Mouse (Mus musculus): ENCODE data around the gene Myo1f.
A peak's percentile ranks its signal among the peaks of the same experiment; 100 is the strongest.
"Not testable (repeated sequence)": the region's sequence is repeated elsewhere in the genome, so short reads cannot be mapped to it uniquely, and the experiment has no call there.

Gene Myo1f

DNA sequence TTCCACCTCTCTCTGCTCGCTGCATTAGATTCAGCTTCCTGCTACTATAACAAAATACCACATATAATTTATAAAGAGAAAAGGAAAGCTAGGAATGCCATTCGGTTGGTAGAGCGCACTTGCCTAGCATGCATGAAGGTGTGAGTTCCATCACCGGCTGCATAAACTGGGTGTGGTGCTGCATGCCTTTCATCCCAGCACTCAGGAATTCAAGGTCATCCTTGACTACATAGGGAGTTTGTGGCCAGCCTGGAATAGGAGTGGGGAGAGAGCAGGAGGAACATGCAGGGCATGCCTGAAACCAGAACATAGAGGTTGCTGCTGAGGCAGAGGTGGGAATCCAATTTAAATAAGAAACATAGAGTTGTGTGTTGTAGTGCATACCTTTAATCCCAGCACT lies 28.6 kb downstream of the Myo1f start:
- DNase-seq (ENCODE audit: low read depth, low spot score) = no peak

DNA sequence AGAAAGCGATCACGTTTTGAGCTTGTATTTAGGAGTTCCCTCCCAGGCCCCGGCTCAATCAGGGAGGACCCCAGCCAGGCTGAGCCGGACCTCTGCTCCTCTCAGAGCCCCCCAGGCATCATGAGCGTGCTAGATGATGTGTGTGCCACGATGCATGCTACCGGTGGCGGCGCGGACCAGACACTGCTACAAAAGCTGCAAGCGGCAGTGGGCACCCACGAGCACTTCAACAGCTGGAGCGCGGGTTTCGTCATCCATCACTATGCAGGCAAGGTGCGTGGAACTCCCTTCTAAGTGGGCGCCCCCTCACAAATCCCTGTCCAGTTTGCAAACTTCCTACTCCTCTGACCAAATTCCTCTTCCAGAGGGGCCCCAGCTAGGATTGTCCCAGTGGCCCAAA lies 30.5 kb downstream of the Myo1f start:
- no peak for DNase-seq (ENCODE audit: low read depth, low spot score)

DNA sequence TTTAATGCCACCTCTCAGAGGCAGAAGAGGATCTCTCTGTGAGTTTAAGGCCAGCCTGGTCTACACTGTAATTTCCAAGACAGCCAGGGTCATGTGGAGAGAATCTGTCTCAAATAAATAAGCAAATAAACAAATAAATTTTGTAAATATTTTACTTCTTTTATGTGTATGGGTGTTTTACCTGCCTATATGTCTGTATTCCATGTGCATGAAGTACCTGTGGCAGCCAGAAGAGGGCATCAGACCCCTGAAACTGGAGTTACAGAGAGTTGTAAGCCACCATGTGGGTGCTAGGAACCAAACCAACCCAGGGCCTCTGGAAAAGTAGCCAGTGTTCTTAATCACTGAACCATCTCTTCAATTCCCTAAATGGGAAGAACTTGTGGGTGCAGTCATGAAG lies 41.8 kb downstream of the Myo1f start:
- DNase-seq (ENCODE audit: low read depth, low spot score) = no peak

DNA sequence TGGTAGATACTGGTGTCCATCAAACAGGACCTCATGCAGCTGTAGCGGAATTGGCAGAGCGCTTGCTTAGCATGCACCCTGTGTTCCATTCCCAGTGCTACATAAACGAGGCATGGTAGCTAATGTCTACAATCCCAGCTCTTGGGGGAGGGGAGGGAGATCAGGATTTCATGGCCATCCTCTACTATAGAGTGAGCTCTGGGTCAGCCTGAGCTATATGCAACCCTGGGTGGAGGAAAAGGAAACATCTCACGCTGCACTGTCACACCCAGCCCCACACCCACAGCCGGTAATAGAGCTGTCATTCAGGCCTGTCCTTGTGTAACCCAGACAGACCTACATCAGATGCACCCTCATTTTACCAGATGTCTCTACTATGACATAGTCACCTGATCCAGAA lies 43.0 kb downstream of the Myo1f start:
- DNase-seq (ENCODE audit: low read depth, low spot score) = no peak

DNA sequence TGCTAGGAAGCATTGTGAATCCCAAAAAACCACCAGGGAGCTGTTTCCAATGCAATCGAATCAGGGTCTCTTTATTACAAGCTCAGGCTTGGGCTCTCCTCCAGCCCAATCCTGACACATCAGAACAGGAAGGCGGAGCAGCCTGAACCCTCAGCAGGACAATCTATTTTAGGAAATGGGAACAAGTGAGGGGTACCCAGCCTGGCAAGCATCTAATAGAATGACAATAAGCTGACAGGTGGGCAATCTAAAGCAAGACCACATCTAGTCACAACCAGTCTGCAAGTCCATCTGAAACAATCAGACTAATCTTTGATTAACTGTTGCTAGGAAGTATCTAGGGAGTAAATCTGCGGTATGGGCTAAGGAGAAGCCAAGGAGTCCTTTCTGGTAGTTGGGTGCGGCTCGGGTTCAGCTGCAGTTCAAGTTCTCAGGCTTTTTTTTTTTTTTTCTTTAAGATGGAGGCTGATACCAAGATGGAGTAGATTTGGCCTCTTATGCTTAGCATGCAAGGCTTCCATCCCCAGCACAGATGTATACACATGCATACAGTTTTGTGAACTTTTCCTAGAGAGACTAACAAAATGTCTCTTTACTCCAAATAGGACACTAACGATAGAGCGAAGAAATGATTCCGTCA lies 44.4 kb downstream of the Myo1f start:
- DNase-seq (ENCODE audit: low read depth, low spot score) = no peak

DNA sequence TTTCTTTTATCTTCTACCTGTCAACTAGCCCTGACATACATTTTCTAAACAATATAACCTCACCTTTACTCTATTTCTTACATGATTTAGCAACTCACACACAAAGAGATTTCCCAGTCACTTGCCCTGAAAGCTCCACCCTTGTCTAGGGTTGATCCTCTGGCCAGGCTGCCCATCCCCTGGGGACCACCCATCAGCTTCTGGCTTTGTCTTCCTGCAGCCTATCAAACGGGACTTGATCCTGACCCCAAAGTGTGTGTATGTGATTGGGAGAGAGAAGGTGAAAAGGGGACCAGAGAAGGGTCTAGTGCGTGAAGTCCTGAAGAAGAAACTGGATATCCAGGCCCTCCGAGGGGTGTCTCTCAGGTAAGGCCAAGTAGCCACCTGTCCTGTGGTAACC lies 45.3 kb downstream of the Myo1f start:
- no peak for DNase-seq (ENCODE audit: low read depth, low spot score)

DNA sequence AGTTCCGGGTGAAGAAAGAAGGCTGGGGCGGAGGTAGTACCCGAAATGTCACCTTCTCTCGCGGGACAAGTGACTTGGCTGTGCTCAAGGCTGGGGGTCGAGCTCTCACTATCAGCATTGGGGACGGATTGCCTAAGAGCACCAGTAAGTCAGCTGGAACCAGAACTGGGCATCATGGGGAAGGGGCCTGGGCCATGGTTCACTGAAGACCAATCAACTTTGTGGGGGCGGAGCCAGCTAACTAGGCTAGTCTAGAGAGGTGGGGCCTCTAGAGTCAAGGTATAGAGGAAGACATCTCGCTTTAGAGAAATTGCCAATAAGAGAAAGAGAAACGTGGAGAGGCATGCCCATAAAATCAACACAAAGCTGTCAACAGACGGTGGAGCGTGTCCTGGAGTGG lies 46.4 kb downstream of the Myo1f start:
- DNase-seq (ENCODE audit: low read depth, low spot score) = no peak

DNA sequence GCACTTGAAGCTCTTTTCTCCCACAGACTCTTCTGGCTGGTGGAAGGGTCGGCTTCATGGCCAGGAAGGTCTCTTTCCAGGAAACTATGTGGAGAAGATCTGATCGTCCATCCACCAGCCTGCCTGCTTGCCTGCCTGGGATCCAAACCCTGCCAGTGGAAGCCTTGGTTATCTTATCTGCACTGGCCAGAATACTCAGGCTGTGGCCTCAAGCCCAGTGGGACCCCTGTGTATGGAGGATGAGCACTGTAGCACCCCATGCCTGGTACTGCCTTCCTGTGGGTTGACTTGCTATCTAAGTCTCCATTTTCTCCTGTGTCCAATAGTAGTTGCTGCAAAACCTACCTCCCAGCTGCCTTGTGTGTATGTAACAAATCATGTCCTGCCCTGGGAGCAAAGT lies 51.8 kb downstream of the Myo1f start:
- DNase-seq (ENCODE audit: low read depth, low spot score) = no peak

DNA sequence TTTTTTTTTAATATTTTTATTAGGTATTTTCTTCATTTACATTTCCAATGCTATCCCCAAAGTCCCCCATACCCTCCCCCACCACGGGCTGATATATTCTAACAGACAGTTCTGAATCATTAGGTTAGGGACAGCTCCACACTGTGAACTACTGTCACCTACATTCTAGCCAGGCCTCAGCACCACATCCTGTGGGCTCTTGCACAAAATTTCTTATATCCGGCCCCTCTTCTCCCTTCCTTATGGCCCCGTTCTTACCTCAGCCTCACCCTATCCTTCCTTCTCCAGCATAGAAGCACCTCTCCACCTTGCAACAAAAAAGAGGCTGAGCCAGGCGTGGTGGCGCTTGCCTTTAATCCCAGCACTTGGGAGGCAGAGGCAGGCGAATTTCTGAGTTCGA lies 55.0 kb downstream of the Myo1f start:
- no peak for DNase-seq (ENCODE audit: low read depth, low spot score)

DNA sequence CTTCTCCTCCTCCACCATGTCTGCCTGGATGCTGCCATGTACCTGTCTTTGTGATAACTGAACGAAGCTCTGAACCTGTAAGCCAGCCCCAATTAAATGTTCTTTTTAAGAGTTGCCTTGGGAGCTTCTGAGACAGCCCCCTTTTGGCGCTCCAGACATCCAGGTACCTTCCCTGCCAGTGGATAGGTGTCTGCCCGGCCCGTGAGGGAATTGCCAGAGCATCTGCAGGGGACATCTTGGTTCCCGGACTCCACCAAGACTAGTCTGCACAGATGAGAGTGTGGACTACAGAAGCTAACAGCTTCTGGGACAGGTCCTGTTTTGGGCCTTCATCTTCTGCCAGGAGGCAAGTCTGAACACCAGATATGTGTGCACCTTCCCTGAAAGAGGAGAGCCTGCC lies 58.2 kb downstream of the Myo1f start:
- DNase-seq (ENCODE audit: low read depth, low spot score) = not testable (repeated sequence)

DNA sequence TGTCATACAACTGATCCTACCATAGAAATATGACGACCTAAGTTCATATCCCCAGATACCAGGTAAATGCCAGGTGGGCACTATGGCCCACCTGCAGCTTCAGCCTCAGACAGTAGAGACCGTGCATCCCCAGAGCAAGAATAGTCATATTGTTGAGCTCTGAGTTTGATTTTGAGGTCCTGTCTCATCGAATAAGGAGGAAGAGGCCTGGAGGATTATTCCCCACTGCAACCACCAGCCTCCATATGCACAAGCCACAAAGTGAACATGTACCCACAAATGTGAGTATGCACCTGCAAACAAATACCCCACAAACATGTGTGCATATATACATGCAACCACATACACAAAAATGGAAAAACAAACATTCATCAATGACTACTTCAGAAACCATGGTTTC lies 71.8 kb downstream of the Myo1f start:
- no peak for DNase-seq (ENCODE audit: low read depth, low spot score)

DNA sequence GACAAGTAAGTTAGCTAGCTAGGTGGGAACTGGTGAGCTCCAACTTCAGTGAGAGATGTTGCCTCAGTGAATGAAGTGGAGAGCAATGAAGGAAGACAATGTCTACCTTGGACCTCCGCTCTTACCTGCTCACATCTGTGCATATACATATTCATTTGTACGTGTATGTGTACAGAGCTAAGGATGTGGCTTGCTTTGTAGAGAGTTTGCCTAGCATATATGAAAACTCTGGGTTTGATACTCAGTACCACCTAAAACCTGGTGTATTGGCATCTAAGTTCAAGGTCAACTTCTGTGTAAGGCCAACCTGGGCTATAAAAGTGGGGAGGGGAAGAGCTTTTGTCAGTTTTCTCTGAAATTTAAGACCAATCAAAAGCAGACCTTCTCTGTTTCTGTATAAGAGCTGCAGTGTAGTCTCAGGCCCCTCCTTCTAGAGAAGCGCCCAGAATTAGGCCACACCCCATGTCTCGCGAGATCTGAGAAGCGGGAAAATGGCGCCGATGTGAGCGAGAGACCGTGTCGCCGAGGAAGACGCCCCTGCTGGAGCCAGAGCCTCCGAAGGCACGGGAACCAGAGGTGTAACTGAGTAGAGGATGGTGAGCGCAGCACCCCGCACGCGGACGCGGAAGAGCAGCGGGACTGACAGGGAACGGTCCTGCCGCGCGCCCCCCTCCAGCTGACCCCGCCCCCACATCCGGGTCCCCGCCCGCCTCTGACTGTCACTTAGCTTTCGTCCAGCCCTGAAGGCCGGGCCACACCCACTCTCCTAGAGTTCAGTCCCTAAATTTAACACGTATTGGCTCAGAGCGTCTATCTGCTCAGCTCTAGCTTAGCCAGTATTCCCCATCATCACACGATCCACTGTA lies 73.3 kb downstream of the Myo1f start, which contains the start of gene Zfp414:
Zfp414 (plus strand) TSS at position 470 of the 866 bp plus-strand sequence.
- DNase-seq (ENCODE audit: low read depth, low spot score) = peak; percentile 89

DNA sequence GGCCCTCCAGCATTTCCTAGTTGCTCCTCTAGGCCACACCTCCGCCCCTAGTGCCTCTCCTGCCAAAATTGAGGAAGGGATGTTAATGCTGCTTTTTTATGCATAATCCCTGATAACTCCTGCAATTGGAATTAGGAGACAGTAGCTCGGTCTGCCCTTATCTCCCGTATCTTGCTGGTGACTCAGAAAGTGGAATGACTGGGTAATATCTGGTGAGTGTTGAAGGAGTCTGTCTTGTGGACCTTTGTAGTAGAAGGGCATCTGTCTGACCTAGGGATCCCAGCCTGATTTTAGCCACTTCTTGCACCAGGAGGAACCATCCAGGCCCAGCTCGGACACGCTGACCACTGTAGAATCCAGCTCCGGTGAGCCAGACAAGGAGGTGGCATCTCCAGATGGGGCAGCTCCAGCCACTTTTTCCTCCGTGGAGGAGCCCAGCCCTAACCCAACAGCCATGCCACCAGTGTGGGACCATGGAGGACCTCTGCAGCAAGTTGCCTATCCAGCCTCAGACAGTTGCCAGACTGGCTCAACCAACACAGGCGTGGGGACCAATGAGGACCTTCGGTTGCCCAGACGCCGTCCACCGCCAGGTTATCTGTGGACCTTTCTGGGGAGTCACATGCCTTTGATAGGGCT lies 74.1 kb downstream of the Myo1f start:
- no peak for DNase-seq (ENCODE audit: low read depth, low spot score)

DNA sequence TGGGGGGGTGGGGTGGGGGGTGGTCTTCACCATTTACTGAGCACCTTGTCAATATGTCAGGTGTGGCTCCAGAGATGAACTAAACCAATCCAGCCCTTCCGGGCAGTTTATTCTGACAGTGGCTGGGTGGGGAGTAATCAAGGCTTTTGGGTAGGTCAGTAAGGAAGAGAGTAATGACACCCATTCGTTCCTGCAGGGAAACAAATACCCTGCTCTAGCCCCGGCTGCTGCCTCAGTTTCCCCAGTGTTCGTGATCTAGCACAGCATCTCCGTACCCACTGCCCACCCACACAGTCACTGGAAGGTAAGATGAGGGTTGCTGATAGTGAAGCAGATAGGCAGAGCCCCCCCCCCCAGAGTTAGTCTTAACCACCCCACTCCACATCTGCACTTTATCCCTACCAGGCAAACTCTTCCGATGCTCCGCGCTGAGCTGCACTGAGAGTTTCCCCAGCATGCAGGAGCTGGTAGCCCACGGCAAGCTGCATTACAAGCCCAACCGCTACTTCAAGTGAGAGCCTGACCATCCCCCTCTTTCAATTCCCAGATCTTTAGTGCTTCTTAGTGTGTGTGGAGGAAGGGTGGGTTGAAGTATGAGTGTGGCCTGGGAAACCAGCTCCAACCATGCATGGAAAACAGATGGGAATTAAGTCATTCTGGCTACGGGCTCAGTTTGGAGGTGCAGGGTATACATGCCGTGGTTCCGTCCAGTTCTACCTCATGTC lies 74.8 kb downstream of the Myo1f start:
- DNase-seq (ENCODE audit: low read depth, low spot score) = no peak

DNA sequence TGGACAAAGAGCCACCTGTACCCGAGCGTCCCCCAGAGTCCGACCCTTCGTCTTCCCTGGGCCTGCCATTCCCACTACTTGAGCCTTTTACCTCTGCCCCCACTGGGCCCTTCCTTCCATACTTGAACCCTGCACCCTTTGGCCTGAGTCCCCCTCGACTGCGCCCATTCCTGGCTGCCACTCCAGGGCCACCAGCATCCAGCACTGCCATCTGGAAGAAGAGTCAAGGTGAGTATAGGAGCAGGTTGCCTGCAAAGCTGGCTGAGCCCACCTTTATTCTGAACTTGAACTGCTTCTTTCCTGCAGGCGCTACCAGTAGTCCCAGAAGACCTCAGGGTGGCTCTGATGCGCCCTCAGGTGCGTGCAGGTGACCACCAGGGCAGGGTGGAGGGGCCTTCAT lies 75.7 kb downstream of the Myo1f start:
- DNase-seq (ENCODE audit: low read depth, low spot score) = no peak

DNA sequence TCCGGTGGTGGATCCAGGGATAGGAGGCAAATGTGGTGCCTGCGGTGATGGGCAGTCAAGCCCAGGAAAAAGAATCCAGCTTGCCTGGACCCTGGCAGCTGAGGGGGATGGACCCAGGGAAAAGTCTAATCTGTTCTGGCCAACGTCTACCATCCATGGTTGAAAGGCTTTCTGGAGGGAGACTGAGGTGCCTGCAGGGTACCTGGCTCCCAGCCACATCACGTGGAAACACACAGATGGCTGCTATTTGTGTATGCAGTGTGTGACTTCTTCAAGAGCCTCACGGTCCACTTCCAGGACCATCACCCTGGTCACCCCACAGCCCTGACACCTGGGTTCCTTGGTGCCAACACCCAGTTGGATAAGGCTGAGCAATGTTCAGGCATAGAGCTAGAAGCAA lies 76.3 kb downstream of the Myo1f start:
- DNase-seq (ENCODE audit: low read depth, low spot score) = no peak

DNA sequence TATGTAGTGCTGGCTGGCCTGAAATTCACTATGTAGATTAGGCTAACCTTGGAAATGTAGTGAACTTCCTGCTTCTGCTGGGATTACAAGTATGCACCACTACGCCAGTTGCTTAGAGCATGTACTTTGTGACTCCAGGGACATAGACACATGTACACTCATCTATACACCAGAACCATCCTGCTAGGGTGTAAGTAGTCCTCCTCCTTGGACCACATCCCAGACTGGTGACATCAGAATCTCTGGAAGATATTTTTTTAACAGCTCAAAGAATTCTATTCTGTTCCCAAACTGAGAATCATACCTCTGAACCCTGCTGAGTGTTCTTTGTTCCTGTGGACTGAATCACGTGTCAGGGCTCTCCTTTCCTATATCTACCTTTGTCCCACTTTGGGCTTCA lies 81.5 kb downstream of the Myo1f start:
- no peak for DNase-seq (ENCODE audit: low read depth, low spot score)

DNA sequence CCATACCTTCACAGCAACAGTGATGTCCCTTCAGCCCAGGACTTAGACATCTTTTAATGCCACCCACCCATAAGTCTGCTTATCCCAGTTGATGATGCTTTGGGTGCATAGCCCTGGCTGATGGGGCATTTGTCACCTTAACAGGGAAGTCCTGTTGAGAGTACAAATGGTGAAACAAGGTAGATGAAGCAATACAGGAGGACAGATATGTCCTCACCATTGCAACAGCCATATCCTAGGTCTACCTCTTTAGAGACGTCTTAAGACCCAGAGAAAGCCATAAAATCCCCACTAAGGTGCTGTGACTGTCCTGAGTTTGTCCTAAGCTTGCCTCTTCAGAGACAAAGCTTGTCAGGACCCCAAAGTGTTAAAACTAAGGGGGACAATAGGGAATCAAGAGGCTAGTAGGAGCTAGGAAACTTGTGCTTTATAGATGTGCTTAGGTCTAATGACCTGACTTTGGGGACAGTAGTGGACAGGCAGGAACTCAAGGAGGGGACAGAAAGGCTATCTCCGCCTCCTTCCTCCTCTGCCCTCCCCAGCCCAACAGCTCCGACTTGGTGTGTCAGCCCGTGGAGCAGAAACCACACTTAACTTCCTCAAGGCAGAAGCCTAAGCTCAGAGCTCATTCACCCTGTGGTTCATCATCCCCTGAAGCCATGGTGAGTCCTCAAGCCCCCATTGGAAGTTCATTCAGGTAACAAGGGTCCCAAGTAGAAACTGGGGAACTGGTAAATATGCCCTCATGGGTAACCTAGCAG lies 82.2 kb downstream of the Myo1f start, which contains the start of gene Pram1:
Pram1 (plus strand) TSS at position 541 of the 761 bp plus-strand sequence.
- no peak for DNase-seq (ENCODE audit: low read depth, low spot score)

DNA sequence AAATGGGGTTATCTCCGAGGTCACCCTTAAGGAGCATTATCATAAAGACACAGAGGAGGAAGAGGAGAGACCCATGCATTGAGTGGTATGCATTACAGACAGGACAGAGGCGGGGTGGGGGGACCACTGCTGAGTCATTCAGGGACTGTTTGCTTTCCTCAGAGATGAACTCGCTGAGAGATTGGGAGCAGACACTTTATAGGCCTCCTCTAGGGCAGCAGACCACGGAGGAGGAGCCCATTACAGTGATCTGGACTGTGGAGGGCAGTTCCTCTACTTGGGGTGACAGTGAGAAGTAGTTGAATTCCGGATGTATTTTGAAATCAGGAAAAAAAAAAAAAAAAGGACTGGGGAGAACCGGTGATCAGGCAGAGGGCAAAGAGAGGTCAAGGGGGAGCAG lies 84.2 kb downstream of the Myo1f start:
- no peak for DNase-seq (ENCODE audit: low read depth, low spot score)

DNA sequence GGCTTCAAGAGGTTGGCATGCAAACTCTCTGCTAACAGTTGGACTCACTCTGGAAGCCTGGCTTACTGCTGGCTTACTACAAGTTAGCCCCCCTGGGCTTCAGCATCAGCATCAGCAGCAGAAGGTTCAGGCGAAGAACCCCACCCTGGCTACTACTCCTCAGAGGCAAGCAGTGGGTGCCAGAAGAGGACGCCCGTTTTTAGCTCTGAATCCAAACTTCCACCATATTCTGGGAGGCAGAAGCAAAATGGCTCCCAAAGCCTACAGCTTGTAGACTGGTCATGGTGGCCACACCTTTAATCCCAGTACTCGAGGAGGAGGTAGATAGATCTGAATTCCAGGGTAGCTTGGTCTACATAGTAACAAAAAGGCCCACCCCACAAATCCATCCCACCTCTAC lies 88.6 kb downstream of the Myo1f start:
- no peak for DNase-seq (ENCODE audit: low read depth, low spot score)

DNA sequence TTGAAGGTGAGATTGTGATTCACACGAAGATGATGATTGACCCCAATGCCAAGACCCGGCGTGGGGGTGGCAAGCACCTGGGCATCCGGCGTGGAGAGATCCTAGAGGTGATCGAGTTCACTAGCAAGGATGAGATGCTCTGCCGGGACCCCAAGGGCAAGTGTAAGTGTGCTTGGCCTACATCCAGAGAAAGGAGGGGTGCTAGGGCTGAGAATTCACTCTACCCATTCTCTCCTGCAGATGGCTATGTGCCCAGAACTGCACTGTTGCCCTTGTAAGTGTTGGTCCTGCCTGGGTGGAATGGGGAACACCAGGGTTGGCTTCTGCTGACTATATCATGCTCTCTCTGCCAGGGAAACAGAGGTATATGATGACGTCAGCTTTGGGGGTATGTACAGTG lies 89.6 kb downstream of the Myo1f start:
- no peak for DNase-seq (ENCODE audit: low read depth, low spot score)
